22 mouse cellular contexts compared by ENCODE assay signal in the genomic region with DNA sequence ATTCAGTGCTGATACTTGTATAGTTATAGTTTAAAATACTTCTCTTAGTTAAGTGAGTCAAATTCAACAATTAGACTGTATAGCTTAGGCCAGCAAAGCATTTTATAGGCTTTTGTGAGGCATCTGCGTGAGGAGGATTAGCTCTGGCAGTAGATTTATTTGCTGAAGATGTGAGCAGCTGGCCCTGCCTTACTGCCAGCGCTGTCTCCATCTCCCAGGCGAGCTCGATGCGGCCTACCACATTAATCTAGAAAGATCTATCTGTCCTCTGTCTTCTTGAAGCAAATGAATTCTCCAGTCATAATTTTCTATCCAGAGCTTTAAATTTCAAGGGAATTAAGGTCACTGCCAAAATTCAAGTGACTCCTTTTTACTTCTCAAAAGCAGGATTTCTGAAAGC.
"Had no signal": no experiment of that assay in that cellular context is flagged by ENCODE, and none has a peak within 500 bp of the region (broad histone marks: within the 10 kb centered on the region; RNA-seq: fewer than 3 reads in every experiment).

No protein-coding gene starts in this region.

- H3K4me3 ChIP-seq: kidney, embryonic 15.5 days; limb, embryonic 12.5 days; limb, embryonic 15.5 days; midbrain, embryonic 12.5 days; midbrain, embryonic 15.5 days had no signal

- DNase-seq: kidney, adult 8-10 months; kidney, postnatal 10 days; kidney, postnatal 36 days; liver, postnatal 0 days; lung, embryonic 14.5 days; retina, postnatal 1 day; right cerebral cortex, postnatal 25 days; spleen, adult 18-20 months; thymus, adult 2 months; thymus, postnatal 14 days; thymus, postnatal 4 days had no signal

- H3K27me3 ChIP-seq: kidney, embryonic 15.5 days; limb, embryonic 15.5 days; midbrain, embryonic 12.5 days; midbrain, embryonic 15.5 days had no signal

- H3K4me1 ChIP-seq: kidney, embryonic 15.5 days; limb, embryonic 12.5 days; limb, embryonic 15.5 days; midbrain, embryonic 12.5 days; midbrain, embryonic 15.5 days had no signal

- H3K27ac ChIP-seq: kidney, embryonic 15.5 days; limb, embryonic 12.5 days; limb, embryonic 15.5 days; liver, embryonic 14.5 days; macrophage; midbrain, embryonic 12.5 days; midbrain, embryonic 15.5 days had no signal

- ATAC-seq: inflammation-experienced regulatory T-cells, adult 6 months; intestine, postnatal 0 days; liver, postnatal 0 days; lung, postnatal 0 days; midbrain, embryonic 15.5 days had no signal

- H3K36me3 ChIP-seq: kidney, embryonic 15.5 days; limb, embryonic 12.5 days; limb, embryonic 15.5 days; midbrain, embryonic 12.5 days; midbrain, embryonic 15.5 days had no signal

- H3K4me2 ChIP-seq: kidney, embryonic 15.5 days; limb, embryonic 12.5 days; limb, embryonic 15.5 days; liver, embryonic 11.5 days; lung, embryonic 14.5 days; midbrain, embryonic 12.5 days; midbrain, embryonic 15.5 days had no signal

- H3K9ac ChIP-seq: kidney, embryonic 15.5 days; limb, embryonic 12.5 days; limb, embryonic 15.5 days; liver, embryonic 14.5 days; liver, postnatal 0 days; lung, embryonic 14.5 days; midbrain, embryonic 12.5 days; midbrain, embryonic 15.5 days had no signal

- H3K9me3 ChIP-seq: kidney, embryonic 15.5 days; limb, embryonic 12.5 days; limb, embryonic 15.5 days; midbrain, embryonic 12.5 days; midbrain, embryonic 15.5 days had no signal
